Mouse (Mus musculus) cerebellum, postnatal 10 days (tissue): ENCODE results near the gene Nbea.
A peak's percentile ranks its signal among the peaks of the same experiment; 100 is the strongest.

Source experiments
- DNase-seq, 2 experiments: peaks; one replicate each; pipeline ENCODE4 v3.0.0; 2021; ENCODE audit warnings: mixed read lengths in 2 of 2

Gene Nbea

GRCm38 (mm10) chr3:55824864-55825263, 358.6 kb downstream of the Nbea start:
- no peak for DNase-seq

- no peak for DNase-seq
Measured at GRCm38 (mm10) chr3:55819598-55819997, 363.9 kb downstream of the Nbea start.

- DNase-seq, result no peak
Measured at GRCm38 (mm10) chr3:55818082-55818481, 365.4 kb downstream of the Nbea start.

- peak; percentile 65 for DNase-seq
Measured at GRCm38 (mm10) chr3:55816638-55817375, 366.7 kb downstream of the Nbea start.

GRCm38 (mm10) chr3:55816096-55816495, 367.4 kb downstream of the Nbea start:
- no peak for DNase-seq

- no peak for DNase-seq
Measured at GRCm38 (mm10) chr3:55814993-55815625, 368.4 kb downstream of the Nbea start.

GRCm38 (mm10) chr3:55794768-55795167, 388.7 kb downstream of the Nbea start:
- peak; percentile 51 to 53 for DNase-seq

- DNase-seq, result peak; percentile 92 to 93
Measured at GRCm38 (mm10) chr3:55793842-55794575, 389.5 kb downstream of the Nbea start.

- peak; percentile 85 to 89 for DNase-seq
Measured at GRCm38 (mm10) chr3:55792251-55792650, 391.2 kb downstream of the Nbea start.

- no peak for DNase-seq
Measured at GRCm38 (mm10) chr3:55790609-55791008, 392.9 kb downstream of the Nbea start.

GRCm38 (mm10) chr3:55789856-55790255, 393.6 kb downstream of the Nbea start:
- DNase-seq, result peak; percentile 36 to 50

GRCm38 (mm10) chr3:55788621-55789201, 394.8 kb downstream of the Nbea start:
- DNase-seq, result no peak

GRCm38 (mm10) chr3:55788214-55788586, 395.3 kb downstream of the Nbea start:
- DNase-seq, result peak; percentile 47 to 59

GRCm38 (mm10) chr3:55787487-55788213, 395.9 kb downstream of the Nbea start:
- DNase-seq, result peak; percentile 86 to 88

GRCm38 (mm10) chr3:55786835-55787486, 396.5 kb downstream of the Nbea start:
- DNase-seq, result peak; percentile 44 to 64

- DNase-seq, result peak; percentile 63 to 72
Measured at GRCm38 (mm10) chr3:55785981-55786725, 397.3 kb downstream of the Nbea start.

GRCm38 (mm10) chr3:55785266-55785980, 398.1 kb downstream of the Nbea start:
- peak; percentile 28 to 60 for DNase-seq

GRCm38 (mm10) chr3:55784101-55784500, 399.4 kb downstream of the Nbea start:
- peak; percentile 35 to 57 for DNase-seq

- DNase-seq, result peak; percentile 86 to 87
Measured at GRCm38 (mm10) chr3:55783171-55784081, 400.1 kb downstream of the Nbea start.
